Mouse (Mus musculus) bone marrow macrophage, adult 2 months (primary cell): ENCODE data around the gene Kcnk10. TPM values are rescaled to one million over a fixed set of nuclear protein-coding genes. Genes with fewer than 3 reads are reported as not detected.

ENCODE experiments used
- H3K27ac ChIP-seq: 2 replicates; pipeline ENCODE4 v1.5.1; 2012; ENCODE audit warnings: low read depth, low read length; ENCODE audit not compliant: insufficient read depth
- H3K4me1 ChIP-seq: 2 replicates; pipeline ENCODE4 v1.6.1; 2012; ENCODE audit warnings: low read length; ENCODE audit not compliant: control insufficient read depth, insufficient read depth
- H3K4me3 ChIP-seq: 2 replicates; pipeline ENCODE4 v1.5.1; 2012; ENCODE audit warnings: mild to moderate bottlenecking, low read length, moderate library complexity; ENCODE audit not compliant: insufficient read depth
- CTCF ChIP-seq: IDR thresholded peaks from 2 replicates; pipeline ENCODE4 v1.5.1; 2012; ENCODE audit warnings: low read depth, mild to moderate bottlenecking, low read length, moderate library complexity
- POLR2A ChIP-seq: IDR thresholded peaks from 2 replicates; pipeline ENCODE4 v1.6.1; 2012; ENCODE audit warnings: mild to moderate bottlenecking, low read depth, low read length, borderline replicate concordance
- polyA plus RNA-seq: library from polyadenylated mRNA; stranded (reverse); fragments of >200 nt; gene quantifications from 2 replicates; pipeline ENCODE4 v1.2.4, GENCODE M21; 2012; ENCODE audit not compliant: missing spikeins, insufficient read depth, insufficient read length

Kcnk10 gene
- polyA plus RNA-seq, 1 experiment: not detected

DNA sequence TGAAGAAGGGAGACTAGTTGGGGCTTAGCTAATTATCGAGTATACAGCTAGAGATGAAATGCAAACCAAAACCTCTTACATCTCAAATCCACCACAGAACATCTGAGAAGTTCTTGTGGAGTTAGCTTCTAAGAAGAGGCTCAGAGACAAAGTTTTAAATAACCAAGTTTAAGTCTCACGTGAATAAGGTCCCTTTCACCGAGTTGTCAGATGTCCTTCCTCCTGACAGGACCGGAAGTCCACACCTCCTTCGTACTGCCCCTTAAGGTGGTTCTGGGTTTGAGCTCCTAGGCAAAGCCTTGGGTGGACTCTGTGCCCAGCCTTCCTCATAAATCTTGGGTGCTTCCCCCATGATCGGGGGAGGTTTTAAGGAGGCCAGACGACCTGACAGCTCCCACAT lies 156.8 kb downstream of the Kcnk10 start:
- Histone ChIP-seq H3K27ac (no peak overlapping the region), H3K4me1 (no peaks in the 10 kb centered on the region), H3K4me3 (no peak overlapping the region)
- TF ChIP-seq CTCF: no peak
- TF ChIP-seq POLR2A: no peak

DNA sequence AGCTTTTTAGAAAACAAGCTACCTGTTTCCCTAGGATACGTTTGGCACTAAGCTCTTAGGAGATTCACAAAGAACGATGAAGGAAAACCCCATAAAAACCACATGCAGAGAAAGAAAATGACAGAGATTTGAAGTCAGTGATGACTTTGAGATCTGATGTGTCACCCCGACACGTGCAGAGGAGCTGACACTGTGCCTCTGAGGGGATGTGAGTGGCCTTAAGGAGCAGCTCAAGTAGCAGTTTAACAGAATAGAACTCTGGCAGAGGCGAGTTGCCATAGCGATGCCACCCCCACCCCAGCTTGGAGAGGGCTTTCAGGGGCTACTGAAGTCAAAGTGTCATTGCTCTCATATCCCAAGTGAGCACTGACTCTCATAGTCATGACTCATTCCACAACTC lies 158.3 kb downstream of the Kcnk10 start:
- no peak overlapping the region for H3K4me3 ChIP-seq
- TF ChIP-seq CTCF (no peak), POLR2A (no peak)
- H3K4me1 ChIP-seq: peaks cover 5% of the 10 kb centered on the region
- H3K27ac ChIP-seq: no peak overlapping the region

DNA sequence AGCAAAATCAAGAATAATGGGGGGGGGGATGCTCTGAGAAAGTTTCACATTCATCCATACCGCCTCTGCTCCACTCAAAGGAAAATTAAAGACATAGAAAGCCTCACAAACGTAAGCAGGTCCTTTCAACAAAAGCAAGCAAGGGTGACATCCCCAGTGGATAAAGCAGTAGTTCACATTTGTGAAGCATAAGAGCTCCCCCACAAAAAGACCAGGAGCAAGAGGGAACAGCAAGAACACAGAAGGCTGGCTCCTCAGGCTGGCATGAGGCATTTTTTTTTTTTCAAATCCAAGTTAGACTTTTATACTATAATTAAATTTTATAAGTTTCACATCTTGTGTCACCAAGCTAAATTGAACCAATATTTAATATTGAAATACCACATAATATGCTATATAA lies 168.5 kb downstream of the Kcnk10 start:
- H3K4me1 ChIP-seq: no peaks in the 10 kb centered on the region
- TF ChIP-seq CTCF: no peak
- no peak for TF ChIP-seq POLR2A
- no peak overlapping the region for H3K4me3 ChIP-seq
- H3K27ac ChIP-seq: no peak overlapping the region

DNA sequence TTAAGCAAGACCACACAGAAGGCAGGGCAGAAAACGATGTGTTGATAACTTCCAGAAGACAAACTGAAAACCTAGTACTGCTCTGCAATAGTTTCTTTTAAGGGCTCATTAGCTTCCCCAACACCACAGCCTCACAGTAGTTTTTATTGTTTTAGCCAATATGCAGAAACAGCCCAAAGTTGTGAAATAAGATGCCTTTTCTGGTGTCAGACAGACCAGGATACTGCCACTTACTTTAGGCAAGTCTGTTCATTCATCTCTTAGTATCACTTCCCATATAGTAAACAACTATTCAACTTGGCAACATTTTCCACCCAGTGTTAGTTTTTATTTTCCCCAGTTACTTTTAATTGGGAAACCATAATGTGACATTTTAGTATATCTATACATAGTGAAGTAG lies 171.5 kb downstream of the Kcnk10 start:
- Histone ChIP-seq H3K4me1 (no peaks in the 10 kb centered on the region), H3K4me3 (no peak overlapping the region), H3K27ac (no peak overlapping the region)
- TF ChIP-seq POLR2A (no peak), CTCF (no peak)

DNA sequence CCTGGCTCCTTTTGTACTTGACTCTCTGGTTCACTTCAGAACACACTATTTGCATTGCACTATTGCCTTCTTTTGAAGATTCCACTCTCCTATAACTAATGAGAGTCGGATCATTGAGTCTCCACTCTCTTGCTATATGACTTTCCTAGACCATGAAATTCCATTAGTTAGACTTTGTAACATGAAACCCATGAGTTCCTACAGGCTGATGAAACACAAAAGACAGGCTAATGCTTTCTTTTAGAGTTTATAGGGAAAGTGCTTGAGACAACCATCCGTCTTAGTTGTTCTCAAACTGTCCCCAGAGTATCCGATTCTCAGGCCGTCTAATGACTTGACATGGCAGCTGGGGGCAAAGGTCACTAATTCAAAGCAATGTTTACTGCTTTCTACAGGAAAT lies 172.0 kb downstream of the Kcnk10 start:
- Histone ChIP-seq H3K27ac (no peak overlapping the region), H3K4me3 (no peak overlapping the region), H3K4me1 (no peaks in the 10 kb centered on the region)
- TF ChIP-seq POLR2A (no peak), CTCF (no peak)

DNA sequence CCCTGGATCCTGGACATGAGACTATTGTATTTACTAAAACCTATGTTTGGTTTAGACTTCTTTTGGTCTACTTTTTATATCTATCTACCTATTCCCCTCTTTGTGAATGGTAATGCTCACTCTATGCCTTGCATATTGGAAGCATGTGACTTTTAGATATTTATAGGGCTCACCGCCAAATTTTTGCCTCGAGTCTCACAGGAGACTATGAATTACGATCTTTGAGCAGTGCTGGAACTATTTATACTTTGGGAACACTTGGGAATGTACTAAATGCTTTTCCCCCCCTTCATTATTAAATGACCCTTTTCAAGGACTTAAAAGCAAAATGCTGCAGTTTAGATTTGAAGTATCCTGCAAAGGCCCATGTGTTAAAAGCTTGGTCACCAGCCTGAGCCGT lies 181.5 kb downstream of the Kcnk10 start:
- TF ChIP-seq POLR2A (no peak), CTCF (no peak)
- Histone ChIP-seq H3K27ac (no peak overlapping the region), H3K4me1 (no peaks in the 10 kb centered on the region), H3K4me3 (no peak overlapping the region)

DNA sequence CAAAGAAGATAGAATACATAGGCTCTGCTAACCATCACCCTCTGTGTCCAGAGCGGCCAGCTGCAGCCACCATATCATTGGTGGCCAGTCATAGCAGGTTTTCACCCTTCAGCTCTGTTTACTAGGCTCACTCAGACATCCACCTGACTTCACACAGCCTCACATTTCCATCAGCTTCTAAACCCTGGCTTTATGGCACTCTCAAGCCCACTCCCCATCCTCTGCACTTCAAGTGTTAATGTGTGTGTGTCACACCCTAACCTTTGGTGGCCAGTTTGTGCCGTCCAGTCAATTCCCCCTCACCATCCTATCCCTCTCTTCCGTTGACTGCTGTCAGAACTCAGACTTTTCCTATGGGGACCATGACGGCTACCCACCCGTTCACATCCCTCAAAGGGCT lies 184.0 kb downstream of the Kcnk10 start:
- TF ChIP-seq CTCF: no peak
- Histone ChIP-seq H3K27ac (no peak overlapping the region), H3K4me1 (no peaks in the 10 kb centered on the region), H3K4me3 (no peak overlapping the region)

DNA sequence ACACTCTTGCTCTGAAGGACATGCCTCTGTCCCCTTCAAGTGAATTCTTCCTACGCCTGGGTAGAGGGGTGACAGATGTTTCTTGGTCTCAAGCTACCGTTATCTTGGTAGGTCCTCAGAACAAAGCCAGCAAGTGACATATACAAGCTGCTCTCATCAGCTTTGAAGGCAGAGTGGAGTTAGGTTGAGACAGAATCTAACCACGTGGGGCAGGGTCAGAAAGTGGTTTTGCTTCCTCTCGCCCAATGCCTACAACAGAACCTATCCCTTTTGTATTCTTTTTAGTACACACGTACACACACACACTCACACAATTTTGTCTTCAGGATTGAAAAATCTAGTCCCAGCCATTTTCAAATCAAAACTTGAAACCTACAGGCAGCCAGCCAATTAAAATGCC lies 186.8 kb downstream of the Kcnk10 start:
- no peaks in the 10 kb centered on the region for H3K4me1 ChIP-seq
- TF ChIP-seq CTCF (no peak), POLR2A (no peak)
- H3K27ac ChIP-seq: no peak overlapping the region
- H3K4me3 ChIP-seq: no peak overlapping the region

DNA sequence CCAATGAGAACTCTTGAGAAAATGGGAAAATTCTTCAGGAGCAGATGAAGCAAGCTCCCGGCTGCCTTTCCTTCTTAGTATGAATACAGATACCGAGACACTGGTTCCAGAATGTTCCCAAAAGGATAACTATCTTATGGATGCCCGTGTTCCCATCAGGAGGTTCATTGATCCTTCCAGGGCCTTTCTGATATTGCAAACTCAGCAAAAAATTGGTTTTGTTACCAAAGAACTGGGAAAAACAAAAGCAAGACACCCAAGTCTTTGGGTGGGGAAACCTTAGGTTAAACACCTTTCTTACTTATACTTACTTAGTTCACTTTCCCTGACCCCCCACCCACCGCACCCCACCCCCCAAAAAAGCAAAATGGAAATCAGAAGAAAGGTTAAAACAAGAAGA lies 188.5 kb downstream of the Kcnk10 start:
- no peaks in the 10 kb centered on the region for H3K4me1 ChIP-seq
- H3K27ac ChIP-seq: no peak overlapping the region
- TF ChIP-seq CTCF: no peak
- TF ChIP-seq POLR2A: no peak
- no peak overlapping the region for H3K4me3 ChIP-seq

Other genes with a start within 250 kb of the Kcnk10 start
- gene Spata7, start 49.8 kb upstream of the Kcnk10 start, polyA plus RNA-seq: 6.2 and 7.4 TPM in 2 replicates
- gene Ptpn21, start 159.1 kb upstream of the Kcnk10 start, polyA plus RNA-seq: 4.4 and 6.0 TPM in 2 replicates
- 59.5 and 76.4 TPM in 2 replicates for gene Zc3h14, start 168.7 kb upstream of the Kcnk10 start, polyA plus RNA-seq